Mouse (Mus musculus) testis, adult 2 months (tissue): ENCODE results near the gene Chchd6. TPM values are rescaled to one million over a fixed set of nuclear protein-coding genes. Genes with fewer than 3 reads are reported as not detected.

ENCODE experiments used
- H3K27ac ChIP-seq: fragments of 200-500 bp; 2 replicates; pipeline ENCODE4 v1.5.1; 2012; ENCODE audit warnings: low read depth, low read length; ENCODE audit not compliant: control insufficient read depth, insufficient read depth
- H3K27me3 ChIP-seq: fragments of 200-500 bp; 2 replicates; pipeline ENCODE4 v1.6.1; 2012; ENCODE audit warnings: mild to moderate bottlenecking, low read length, moderate library complexity; ENCODE audit not compliant: control insufficient read depth, insufficient read depth
- H3K36me3 ChIP-seq: fragments of 200-500 bp; 2 replicates; pipeline ENCODE4 v1.6.1; 2012; ENCODE audit warnings: mild to moderate bottlenecking, low read length; ENCODE audit not compliant: control insufficient read depth, insufficient read depth
- H3K4me1 ChIP-seq: fragments of 200-500 bp; 2 replicates; pipeline ENCODE4 v1.6.1; 2012; ENCODE audit warnings: low read length; ENCODE audit not compliant: control insufficient read depth, insufficient read depth
- H3K4me3 ChIP-seq: fragments of 200-500 bp; 2 replicates; pipeline ENCODE4 v1.5.1; 2012; ENCODE audit warnings: low read depth, mild to moderate bottlenecking, low read length, moderate library complexity, mixed read lengths; ENCODE audit not compliant: control insufficient read depth
- CTCF ChIP-seq: fragments of 200-500 bp; IDR thresholded peaks from 2 replicates; pipeline ENCODE4 v1.5.1; 2012; ENCODE audit warnings: low read depth, mild to moderate bottlenecking, inconsistent platforms, low read length, moderate library complexity; ENCODE audit not compliant: control insufficient read depth, insufficient read depth, insufficient replicate concordance
- POLR2A ChIP-seq: fragments of 200-500 bp; IDR thresholded peaks from 2 replicates; pipeline ENCODE4 v1.6.1; 2012; ENCODE audit warnings: low read depth, mild to moderate bottlenecking, inconsistent platforms, low read length, moderate library complexity; ENCODE audit not compliant: control insufficient read depth
- polyA plus RNA-seq: library from polyadenylated mRNA; depleted of rRNA; stranded (reverse); fragments of >200 nt; gene quantifications from 2 replicates; pipeline ENCODE4 v1.2.3, GENCODE M21; 2012

Chchd6 gene
- polyA plus RNA-seq, 1 experiment: 783 TPM

- Histone ChIP-seq H3K36me3 (no peaks in the 10 kb centered on the region), H3K27ac (no peak overlapping the region), H3K4me3 (no peak overlapping the region), H3K4me1 (no peaks in the 10 kb centered on the region), H3K27me3 (no peaks in the 10 kb centered on the region)
- no peak for TF ChIP-seq CTCF
- no peak for TF ChIP-seq POLR2A
Measured at GRCm38 (mm10) chr6:89452976-89453674, 142.3 kb downstream of the Chchd6 start.

- Histone ChIP-seq H3K4me3 (no peak overlapping the region), H3K4me1 (no peaks in the 10 kb centered on the region), H3K27me3 (no peaks in the 10 kb centered on the region), H3K36me3 (no peaks in the 10 kb centered on the region), H3K27ac (no peak overlapping the region)
- no peak for TF ChIP-seq CTCF
- no peak for TF ChIP-seq POLR2A
Measured at GRCm38 (mm10) chr6:89452356-89452755, 143.1 kb downstream of the Chchd6 start.

- Histone ChIP-seq H3K4me1 (no peaks in the 10 kb centered on the region), H3K4me3 (no peak overlapping the region), H3K27ac (no peak overlapping the region), H3K36me3 (no peaks in the 10 kb centered on the region), H3K27me3 (no peaks in the 10 kb centered on the region)
- TF ChIP-seq POLR2A (no peak), CTCF (no peak)
Measured at GRCm38 (mm10) chr6:89448736-89449135, 146.7 kb downstream of the Chchd6 start.

GRCm38 (mm10) chr6:89440671-89441070 is 154.8 kb downstream of the Chchd6 start:
- no peak for TF ChIP-seq CTCF
- TF ChIP-seq POLR2A: no peak
- Histone ChIP-seq H3K27ac (no peak overlapping the region), H3K27me3 (no peaks in the 10 kb centered on the region)

GRCm38 (mm10) chr6:89431920-89432482 is 163.5 kb downstream of the Chchd6 start:
- no peak overlapping the region for H3K4me3 ChIP-seq
- no peaks in the 10 kb centered on the region for H3K4me1 ChIP-seq
- no peak overlapping the region for H3K27ac ChIP-seq
- no peaks in the 10 kb centered on the region for H3K36me3 ChIP-seq
- no peak for TF ChIP-seq POLR2A
- no peak for TF ChIP-seq CTCF
- H3K27me3 ChIP-seq: no peaks in the 10 kb centered on the region

More at GRCm38 (mm10) chr6:89440671-89441070, 154.8 kb downstream of the Chchd6 start:
- H3K36me3 ChIP-seq: no peaks in the 10 kb centered on the region
- H3K4me1 ChIP-seq: no peaks in the 10 kb centered on the region; the same call in 1 of the 2 replicates
- H3K4me3 ChIP-seq: no peak overlapping the region

- H3K4me3 ChIP-seq: no peak overlapping the region
- H3K27me3 ChIP-seq: no peaks in the 10 kb centered on the region
- no peak overlapping the region for H3K27ac ChIP-seq
- no peaks in the 10 kb centered on the region for H3K36me3 ChIP-seq
- TF ChIP-seq CTCF: no peak
- no peak for TF ChIP-seq POLR2A
- no peaks in the 10 kb centered on the region for H3K4me1 ChIP-seq
Measured at GRCm38 (mm10) chr6:89430749-89431148, 164.7 kb downstream of the Chchd6 start.

GRCm38 (mm10) chr6:89428661-89429375 is 166.6 kb downstream of the Chchd6 start:
- Histone ChIP-seq H3K27ac (no peak overlapping the region), H3K36me3 (no peaks in the 10 kb centered on the region), H3K4me1 (no peaks in the 10 kb centered on the region), H3K4me3 (no peak overlapping the region), H3K27me3 (no peaks in the 10 kb centered on the region)
- no peak for TF ChIP-seq CTCF
- TF ChIP-seq POLR2A: no peak
